Mouse (Mus musculus) spleen, adult 2 months (tissue): ENCODE data around the gene Slc5a5.

Experiments
- CTCF ChIP-seq: fragments of 200-500 bp; IDR thresholded peaks from 2 replicates; pipeline ENCODE4 v1.5.1; 2011; ENCODE audit warnings: mild to moderate bottlenecking, inconsistent platforms; ENCODE audit not compliant: insufficient read depth, insufficient read length, insufficient replicate concordance; ENCODE audit errors: extremely low read depth
- POLR2A ChIP-seq: fragments of 200-500 bp; IDR thresholded peaks from 2 replicates; pipeline ENCODE4 v1.6.1; 2011; ENCODE audit warnings: low read depth, low read length, inconsistent platforms

- TF ChIP-seq CTCF (no peak), POLR2A (no peak)
These were observed 1.8 kb upstream of the Slc5a5 start for GRCm38 (mm10) chr8:70894385-70894720.
